Mouse (Mus musculus) G1E (cell line): Measurements from ENCODE around the gene Arid3c.
"Not testable (repeated sequence)": the region's sequence is repeated elsewhere in the genome, so short reads cannot be mapped to it uniquely, and the experiment has no call there.

Source experiments
- CTCF ChIP-seq: IDR thresholded peaks from 2 replicates; pipeline ENCODE4 v1.5.1; 2012; ENCODE audit warnings: low read depth, low read length, inconsistent platforms, mixed read lengths
- GATA1 ChIP-seq: IDR thresholded peaks from 2 replicates; pipeline ENCODE4 v1.6.1; 2012; ENCODE audit warnings: borderline replicate concordance, low read length, inconsistent platforms, mixed read lengths
- GATA2 ChIP-seq: IDR thresholded peaks from 2 replicates; pipeline ENCODE4 v1.6.1; 2012; ENCODE audit warnings: low read depth, low read length, inconsistent platforms, borderline replicate concordance
- POLR2AphosphoS5 ChIP-seq: IDR thresholded peaks from 2 replicates; pipeline ENCODE4 v1.6.1; 2012; ENCODE audit warnings: low read depth, low read length, inconsistent platforms; ENCODE audit not compliant: insufficient replicate concordance
- TAL1 ChIP-seq: conservative IDR thresholded peaks from 2 replicates; pipeline ENCODE4 v1.6.1; 2012; ENCODE audit warnings: low read depth, low read length, inconsistent platforms, mixed read lengths

GRCm38 (mm10) chr4:41700224-41700623, 30.7 kb downstream of the Arid3c start:
- TF ChIP-seq CTCF, GATA1, GATA2, TAL1, POLR2AphosphoS5: not testable (repeated sequence)
